Mouse (Mus musculus): ENCODE measurements around the gene Glis3.

GRCm38 (mm10) chr19:28623726-28624125 lies 56.2 kb downstream of the Glis3 start:
- TF ChIP-seq CTCF (IDR thresholded peaks at IDR 0.05; ENCODE audit: low read depth) (no peak), EP300 (IDR thresholded peaks at IDR 0.05; ENCODE audit: low read depth) (no peak)
